Mouse (Mus musculus): ENCODE measurements around the gene Tjp1.

DNA sequence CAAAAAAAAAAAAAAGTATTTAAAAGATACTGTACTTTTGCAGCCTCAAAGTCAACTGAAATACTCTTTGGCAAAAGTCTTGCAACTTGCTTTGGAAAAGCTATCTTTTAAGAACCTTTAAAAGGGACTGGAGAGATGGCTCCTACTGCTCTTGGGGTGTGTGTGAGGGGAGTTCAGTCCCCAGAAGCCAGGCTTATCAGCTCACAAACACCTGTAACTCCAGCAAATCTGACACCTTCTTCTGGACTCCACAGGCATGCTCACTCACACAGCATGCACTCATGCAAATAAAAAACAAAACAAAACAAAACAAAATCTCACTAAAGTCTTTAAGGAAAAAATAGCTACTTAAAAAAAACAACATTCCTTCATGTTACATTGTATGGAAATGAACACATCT, 179.0 kb downstream of the Tjp1 start:
- no peak for TF ChIP-seq ETS1 (conservative IDR thresholded peaks at IDR 0.05; ENCODE audit: low read depth, low read length)
- no peak for TF ChIP-seq CTCF (conservative IDR thresholded peaks at IDR 0.05 in 1 of 2, IDR thresholded peaks at IDR 0.05 in 1 of 2; ENCODE audit: low read depth in 2 of 2, low read length in 2 of 2)
- no peak for TF ChIP-seq EP300 (IDR thresholded peaks at IDR 0.05; ENCODE audit: low read length)
- TF ChIP-seq POLR2A (IDR thresholded peaks at IDR 0.05; ENCODE audit: low read depth, low read length), result no peak
- TF ChIP-seq RAD21 (IDR thresholded peaks at IDR 0.05; ENCODE audit: low read depth, low read length), result no peak
- TF ChIP-seq USF1 (IDR thresholded peaks at IDR 0.05; ENCODE audit: low read depth, low read length), result no peak
- TF ChIP-seq MAFK (IDR thresholded peaks at IDR 0.05; ENCODE audit: insufficient replicate concordance, low read length), result no peak
- no peak for TF ChIP-seq ELF1 (IDR thresholded peaks at IDR 0.05; ENCODE audit: low read depth, low read length)
- no peak for TF ChIP-seq MEF2A (IDR thresholded peaks at IDR 0.05; ENCODE audit: borderline replicate concordance, low read depth, low read length)
